Mouse (Mus musculus): Measurements from ENCODE around the gene Glmp.
A peak's percentile ranks its signal among the peaks of the same experiment; 100 is the strongest.

- TF ChIP-seq CTCF (IDR thresholded peaks at IDR 0.05; ENCODE audit: extremely low read depth, insufficient read depth, low read length) (peak; percentile 20; the same call in 1 of the 2 replicates), POLR2A (IDR thresholded peaks at IDR 0.05; ENCODE audit: extremely low read depth, insufficient read depth, low read length) (no peak)
Measured at GRCm38 (mm10) chr3:88291970-88292369, 32.9 kb upstream of the Glmp start.
